Mouse (Mus musculus) spleen, postnatal 10 days (tissue): ENCODE measurements around the gene Stk26.

ENCODE experiments used
- DNase-seq, 2 experiments: peaks; one replicate each; pipeline ENCODE4 v3.0.0; 2021 to 2022; ENCODE audit warnings: low spot score in 2 of 2

The Stk26 gene

GRCm38 (mm10) chrX:50924629-50925364 is 84.0 kb downstream of the Stk26 start:
- DNase-seq, result no peak

- DNase-seq, result no peak
Observed at GRCm38 (mm10) chrX:50926893-50927545, 86.2 kb downstream of the Stk26 start.

GRCm38 (mm10) chrX:50930309-50930708 is 89.5 kb downstream of the Stk26 start:
- DNase-seq, result no peak

GRCm38 (mm10) chrX:50937117-50937516 is 96.3 kb downstream of the Stk26 start:
- DNase-seq, result no peak

GRCm38 (mm10) chrX:50942610-50943009 is 101.8 kb downstream of the Stk26 start, which contains the start of gene Frmd7:
TSS of gene Frmd7 (minus strand) at chrX:50942710.
- no peak for DNase-seq
